Mouse (Mus musculus): Measurements from ENCODE around the gene Rab11fip4. TPM values are rescaled to one million over a fixed set of nuclear protein-coding genes. Genes with fewer than 3 reads are reported as not detected.
A peak's percentile ranks its signal among the peaks of the same experiment; 100 is the strongest.

Gene Rab11fip4
- polyA plus RNA-seq, 1 experiment = 94.8 TPM

DNA sequence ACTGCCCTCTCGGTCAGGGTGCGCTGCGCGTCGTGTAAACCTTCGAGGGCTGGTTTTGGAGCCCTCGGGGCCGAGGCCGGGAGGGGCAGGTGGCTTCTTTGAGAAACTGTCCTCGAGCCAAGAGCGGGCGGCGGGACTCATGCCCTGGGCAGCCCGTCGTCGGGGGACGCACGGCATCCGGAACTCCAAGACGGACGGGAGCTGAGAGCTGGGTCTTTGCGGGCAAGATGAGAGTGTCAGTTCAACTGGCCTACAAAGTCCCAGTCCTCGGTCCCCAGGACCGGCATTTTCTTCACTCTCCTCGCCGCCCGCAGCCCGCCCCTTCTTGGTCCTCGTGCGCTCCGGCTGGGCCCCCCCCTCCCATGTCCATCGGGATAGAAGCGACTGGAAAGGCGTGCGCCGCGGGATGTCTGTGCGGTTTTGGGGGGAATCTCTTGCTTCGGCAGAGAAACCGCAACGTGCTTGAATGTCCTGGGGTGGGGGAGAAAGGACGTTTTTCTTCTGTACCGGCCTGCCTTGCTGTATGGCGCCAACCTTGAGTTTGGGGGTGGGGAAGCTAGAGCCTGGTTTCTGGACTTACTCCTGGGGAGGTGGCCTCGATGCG, 120.9 kb downstream of the Rab11fip4 start:
- DNase-seq = no peak
- WGBS = 4% methylated on average over 46 of the region's 46 CpGs
- H3K27ac ChIP-seq (ENCODE audit: insufficient read depth, low read length) = no peak overlapping the region
- H3K4me3 ChIP-seq (replicated peaks; ENCODE audit: insufficient read depth, low read depth, low read length) = peak overlapping the region; percentile 80
- H3K27me3 ChIP-seq (ENCODE audit: control insufficient read depth, insufficient read depth, low read length) = no peaks in the 10 kb centered on the region
- no peaks in the 10 kb centered on the region for H3K4me1 ChIP-seq (ENCODE audit: control insufficient read depth, insufficient read depth, low read length)
- TF ChIP-seq POLR2A (IDR thresholded peaks at IDR 0.05; ENCODE audit: borderline replicate concordance, insufficient read depth, low read length) (no peak), CTCF (IDR thresholded peaks at IDR 0.05; ENCODE audit: borderline replicate concordance, insufficient read depth, low read depth, low read length) (no peak)

DNA sequence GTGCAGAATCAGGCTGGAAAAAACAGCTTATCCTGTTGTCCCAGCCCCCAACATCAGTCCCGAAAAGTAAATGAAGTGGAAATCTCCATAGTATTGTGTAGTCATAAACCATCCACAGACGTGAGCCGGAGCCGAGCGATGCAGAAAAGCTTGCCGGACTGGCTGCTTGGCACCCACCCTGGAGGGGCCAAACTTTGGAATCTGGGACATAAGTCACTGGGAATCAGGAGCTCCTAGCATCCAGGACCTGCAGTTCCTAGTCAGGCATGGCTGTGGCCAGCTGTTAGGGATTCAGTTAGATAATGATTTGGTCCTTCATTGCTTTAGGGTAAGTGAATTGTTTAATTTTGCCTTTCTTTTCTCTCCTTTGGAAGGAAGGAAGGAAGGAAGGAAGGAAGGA, 122.2 kb downstream of the Rab11fip4 start:
- 80% methylated on average over 6 of the region's 6 CpGs for WGBS
- DNase-seq = no peak
- Histone ChIP-seq H3K4me1 (ENCODE audit: control insufficient read depth, insufficient read depth, low read length) (no peaks in the 10 kb centered on the region), H3K27me3 (ENCODE audit: control insufficient read depth, insufficient read depth, low read length) (no peaks in the 10 kb centered on the region), H3K27ac (ENCODE audit: insufficient read depth, low read length) (no peak overlapping the region), H3K4me3 (replicated peaks; ENCODE audit: insufficient read depth, low read depth, low read length) (no peak overlapping the region)
- TF ChIP-seq POLR2A (IDR thresholded peaks at IDR 0.05; ENCODE audit: borderline replicate concordance, insufficient read depth, low read length) (no peak), CTCF (IDR thresholded peaks at IDR 0.05; ENCODE audit: borderline replicate concordance, insufficient read depth, low read depth, low read length) (no peak)

DNA sequence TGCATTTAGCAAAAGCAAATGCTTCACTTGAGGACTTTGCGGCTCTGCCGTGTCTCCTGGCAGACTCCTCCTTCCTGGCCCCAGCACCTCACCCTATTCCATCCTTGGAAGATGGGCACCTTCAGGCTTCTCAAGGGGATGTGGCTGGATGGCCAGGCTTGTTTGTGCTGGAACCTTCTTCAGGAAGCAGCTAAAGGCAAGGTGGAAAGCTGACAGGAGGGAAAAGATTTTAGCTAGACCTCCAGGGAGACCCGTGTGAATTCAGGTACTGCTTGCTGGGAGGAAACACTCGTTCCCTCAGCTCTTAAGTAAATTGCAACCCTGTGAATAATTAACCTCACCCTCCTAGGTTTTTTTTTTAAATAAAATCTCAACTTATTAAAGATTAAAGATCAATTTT, 122.7 kb downstream of the Rab11fip4 start:
- TF ChIP-seq POLR2A (IDR thresholded peaks at IDR 0.05; ENCODE audit: borderline replicate concordance, insufficient read depth, low read length) (no peak), CTCF (IDR thresholded peaks at IDR 0.05; ENCODE audit: borderline replicate concordance, insufficient read depth, low read depth, low read length) (no peak)
- H3K4me1 ChIP-seq (ENCODE audit: control insufficient read depth, insufficient read depth, low read length) = no peaks in the 10 kb centered on the region
- no peaks in the 10 kb centered on the region for H3K27me3 ChIP-seq (ENCODE audit: control insufficient read depth, insufficient read depth, low read length)
- H3K4me3 ChIP-seq (replicated peaks; ENCODE audit: insufficient read depth, low read depth, low read length) = no peak overlapping the region
- DNase-seq = no peak
- WGBS = 90% methylated on average over 4 of the region's 4 CpGs
- no peak overlapping the region for H3K27ac ChIP-seq (ENCODE audit: insufficient read depth, low read length)

DNA sequence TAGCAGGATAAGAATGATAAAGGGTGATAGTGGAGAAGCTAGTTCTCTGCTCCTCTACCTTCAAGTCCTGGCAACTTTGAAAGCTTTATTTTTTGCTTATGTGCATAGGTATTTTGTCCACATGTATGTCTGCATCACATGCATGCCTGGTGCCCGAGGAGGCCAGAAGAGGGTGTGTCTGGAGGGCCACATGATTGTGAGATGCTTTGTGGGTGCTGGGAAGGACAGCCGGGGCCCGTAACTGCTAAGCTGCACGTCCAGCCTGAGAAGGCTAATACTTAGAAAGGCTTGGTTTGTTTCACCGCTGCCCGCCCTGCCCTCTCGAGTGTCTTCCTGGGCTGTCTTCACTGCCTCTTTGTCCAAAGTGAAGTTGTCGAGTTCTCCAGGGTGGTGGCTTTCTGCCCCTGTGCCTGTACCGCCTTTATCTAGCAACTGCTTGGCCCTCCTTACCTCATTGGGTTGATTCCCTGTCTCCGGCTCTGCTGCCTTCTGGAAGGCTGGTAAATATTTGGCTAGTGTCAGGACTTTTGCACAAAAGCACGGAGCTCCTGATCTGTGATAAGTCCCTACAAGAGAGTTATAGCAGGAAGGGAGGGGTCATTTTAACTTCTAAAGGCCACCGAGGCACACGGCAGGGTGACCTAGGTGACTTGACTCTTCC, 123.2 kb downstream of the Rab11fip4 start:
- Histone ChIP-seq H3K27me3 (ENCODE audit: control insufficient read depth, insufficient read depth, low read length) (no peaks in the 10 kb centered on the region), H3K4me3 (replicated peaks; ENCODE audit: insufficient read depth, low read depth, low read length) (no peak overlapping the region), H3K4me1 (ENCODE audit: control insufficient read depth, insufficient read depth, low read length) (no peaks in the 10 kb centered on the region), H3K27ac (ENCODE audit: insufficient read depth, low read length) (no peak overlapping the region)
- no peak for DNase-seq
- no peak for TF ChIP-seq CTCF (IDR thresholded peaks at IDR 0.05; ENCODE audit: borderline replicate concordance, insufficient read depth, low read depth, low read length)
- TF ChIP-seq POLR2A (IDR thresholded peaks at IDR 0.05; ENCODE audit: borderline replicate concordance, insufficient read depth, low read length) = no peak
- WGBS = 81% methylated on average over 13 of the region's 13 CpGs

DNA sequence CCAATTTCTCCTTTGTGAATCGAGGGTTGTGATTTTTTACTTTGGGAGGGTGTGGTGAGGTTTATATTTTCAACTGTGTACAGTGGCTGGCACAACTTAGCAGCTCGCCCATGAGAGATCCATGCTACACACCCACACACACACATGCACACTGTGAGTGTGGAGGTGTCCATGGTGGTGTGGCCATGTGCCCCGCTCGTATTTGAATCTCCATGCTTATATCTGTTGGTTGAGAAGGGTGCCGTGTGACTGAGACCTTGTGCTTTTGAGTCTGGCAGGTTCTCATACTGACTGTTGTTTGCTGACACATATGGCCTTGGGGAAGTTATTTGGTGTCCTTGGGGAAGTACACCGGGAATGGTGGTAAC, 123.7 kb downstream of the Rab11fip4 start:
- Histone ChIP-seq H3K4me3 (replicated peaks; ENCODE audit: insufficient read depth, low read depth, low read length) (no peak overlapping the region), H3K27me3 (ENCODE audit: control insufficient read depth, insufficient read depth, low read length) (no peaks in the 10 kb centered on the region), H3K4me1 (ENCODE audit: control insufficient read depth, insufficient read depth, low read length) (no peaks in the 10 kb centered on the region), H3K27ac (ENCODE audit: insufficient read depth, low read length) (no peak overlapping the region)
- no peak for TF ChIP-seq POLR2A (IDR thresholded peaks at IDR 0.05; ENCODE audit: borderline replicate concordance, insufficient read depth, low read length)
- TF ChIP-seq CTCF (IDR thresholded peaks at IDR 0.05; ENCODE audit: borderline replicate concordance, insufficient read depth, low read depth, low read length) = no peak
- 92% methylated on average over 6 of the region's 6 CpGs for WGBS
- no peak for DNase-seq

DNA sequence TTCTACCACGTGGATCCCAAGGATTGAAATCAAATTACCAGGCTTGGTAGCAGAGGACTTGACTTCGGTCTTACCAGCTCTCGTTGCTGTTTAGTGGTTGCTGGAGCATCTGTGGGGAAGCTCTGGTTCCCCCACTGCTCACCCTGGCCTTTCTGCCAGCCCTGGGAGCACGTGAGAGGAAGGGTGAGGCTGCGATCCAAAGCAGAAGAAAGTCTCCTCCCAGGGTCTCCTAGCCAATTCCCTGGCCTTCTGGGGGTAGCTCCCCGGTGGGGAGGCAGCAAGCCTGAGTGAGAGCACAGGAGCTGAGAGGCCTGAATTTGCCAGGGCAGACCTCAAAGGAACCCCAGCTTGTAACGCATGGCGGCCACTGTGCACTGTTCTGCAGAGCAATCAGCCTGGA, 124.3 kb downstream of the Rab11fip4 start:
- H3K27ac ChIP-seq (ENCODE audit: insufficient read depth, low read length) = no peak overlapping the region
- no peak for DNase-seq
- H3K4me1 ChIP-seq (ENCODE audit: control insufficient read depth, insufficient read depth, low read length) = no peaks in the 10 kb centered on the region
- TF ChIP-seq POLR2A (IDR thresholded peaks at IDR 0.05; ENCODE audit: borderline replicate concordance, insufficient read depth, low read length) (no peak), CTCF (IDR thresholded peaks at IDR 0.05; ENCODE audit: borderline replicate concordance, insufficient read depth, low read depth, low read length) (no peak)
- H3K27me3 ChIP-seq (ENCODE audit: control insufficient read depth, insufficient read depth, low read length) = no peaks in the 10 kb centered on the region
- no peak overlapping the region for H3K4me3 ChIP-seq (replicated peaks; ENCODE audit: insufficient read depth, low read depth, low read length)
- 62% methylated on average over 8 of the region's 8 CpGs for WGBS

DNA sequence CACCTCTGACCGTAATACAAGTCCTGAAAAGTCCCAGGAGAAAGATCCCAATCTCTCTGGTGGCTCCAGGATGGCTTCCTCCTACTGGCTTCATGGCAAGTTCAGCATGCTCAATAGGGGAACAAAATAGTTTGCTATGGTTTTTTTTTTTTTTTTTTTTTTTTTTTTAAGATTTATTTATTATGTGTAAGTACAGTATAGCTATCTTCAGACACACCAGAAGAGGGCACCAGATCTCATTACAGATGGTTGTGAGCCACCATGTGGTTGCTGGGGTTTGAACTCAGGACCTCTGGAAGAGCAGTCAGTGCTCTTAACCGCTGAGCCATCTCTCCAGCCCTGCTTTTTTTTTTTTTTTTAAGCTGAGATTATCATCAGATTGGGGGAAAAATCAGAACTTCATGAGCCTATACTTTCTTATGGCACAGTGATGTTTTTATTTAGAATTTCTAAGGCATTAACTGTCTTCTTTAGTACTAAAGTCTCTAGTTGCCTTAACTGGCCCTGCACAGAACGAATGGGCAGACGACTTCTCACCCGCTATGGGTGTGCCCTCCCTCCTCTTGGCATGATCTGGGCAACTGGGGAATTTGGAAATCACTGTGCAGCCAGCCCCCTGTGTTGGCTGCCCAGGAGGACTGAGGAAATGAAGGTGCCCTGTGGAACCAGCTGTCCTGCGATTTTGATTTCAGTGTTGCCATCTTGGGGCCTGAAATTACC, 124.9 kb downstream of the Rab11fip4 start:
- no peaks in the 10 kb centered on the region for H3K4me1 ChIP-seq (ENCODE audit: control insufficient read depth, insufficient read depth, low read length)
- H3K4me3 ChIP-seq (replicated peaks; ENCODE audit: insufficient read depth, low read depth, low read length) = no peak overlapping the region
- 72% methylated on average over 6 of the region's 6 CpGs for WGBS
- no peaks in the 10 kb centered on the region for H3K27me3 ChIP-seq (ENCODE audit: control insufficient read depth, insufficient read depth, low read length)
- no peak for DNase-seq
- TF ChIP-seq POLR2A (IDR thresholded peaks at IDR 0.05; ENCODE audit: borderline replicate concordance, insufficient read depth, low read length) = no peak
- no peak for TF ChIP-seq CTCF (IDR thresholded peaks at IDR 0.05; ENCODE audit: borderline replicate concordance, insufficient read depth, low read depth, low read length)
- no peak overlapping the region for H3K27ac ChIP-seq (ENCODE audit: insufficient read depth, low read length)

DNA sequence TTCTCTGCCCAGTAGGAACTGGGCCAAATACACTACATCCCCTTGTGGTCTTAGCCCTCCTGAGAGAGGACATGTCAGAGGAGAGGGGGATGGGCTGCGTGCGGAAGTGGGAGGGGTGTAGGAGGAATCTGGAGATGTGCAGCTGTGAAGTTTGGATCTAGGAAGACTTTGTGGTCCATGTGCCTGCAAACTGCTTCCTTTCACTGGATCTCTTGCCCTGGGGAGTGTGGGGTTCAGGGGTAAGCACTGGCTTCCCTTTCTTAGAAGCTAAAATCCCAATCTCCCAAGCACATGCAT, 125.4 kb downstream of the Rab11fip4 start:
- DNase-seq = no peak
- Histone ChIP-seq H3K27ac (ENCODE audit: insufficient read depth, low read length) (no peak overlapping the region), H3K4me3 (replicated peaks; ENCODE audit: insufficient read depth, low read depth, low read length) (no peak overlapping the region), H3K27me3 (ENCODE audit: control insufficient read depth, insufficient read depth, low read length) (no peaks in the 10 kb centered on the region), H3K4me1 (ENCODE audit: control insufficient read depth, insufficient read depth, low read length) (no peaks in the 10 kb centered on the region)
- TF ChIP-seq CTCF (IDR thresholded peaks at IDR 0.05; ENCODE audit: borderline replicate concordance, insufficient read depth, low read depth, low read length) (no peak), POLR2A (IDR thresholded peaks at IDR 0.05; ENCODE audit: borderline replicate concordance, insufficient read depth, low read length) (no peak)
- 57% methylated on average over 2 of the region's 2 CpGs for WGBS
